In genomic region chr3:48429406-48430033, GRCm38 (mm10) we compare ENCODE assay signal across 32 mouse cellular contexts.
A peak's percentile ranks its signal among the peaks of the same experiment; 100 is the strongest.
DNase-seq lines count a peak whose midpoint lies in the region; ATAC-seq lines count a peak whose summit lies in the region.
"Had no signal": no experiment of that assay in that cellular context is flagged by ENCODE, and none has a peak within 500 bp of the region (broad histone marks: within the 10 kb centered on the region; RNA-seq: fewer than 3 reads in every experiment).

No protein-coding gene starts in this region.

- no peak for DNase-seq in midbrain, embryonic 14.5 days
- peak; percentile 14 for DNase-seq in brain, embryonic 18.5 days (ENCODE audit: low read depth, low spot score)
- DNase-seq in embryo, embryonic 11 days, result no peak
- DNase-seq in frontal cortex, postnatal 36 days (ENCODE audit: low spot score in 2 of 2), result no peak
- no peak for DNase-seq in retina, embryonic 14.5 days (ENCODE audit: low spot score)
- DNase-seq: adrenal gland, adult 2 months; adrenal gland, postnatal 36 days; B cell, adult 2 months; cerebellum, adult 18-20 months; cerebellum, postnatal 14 days; gastrocnemius, adult 2 months; gastrocnemius, postnatal 36 days; heart, adult 2 months; heart, postnatal 4 days; kidney, postnatal 25 days; right cerebral cortex, postnatal 25 days; thymus, postnatal 14 days had no signal

- no peaks in the 10 kb centered on the region for H3K9me3 ChIP-seq in midbrain, embryonic 13.5 days
- H3K9me3 ChIP-seq in midbrain, embryonic 14.5 days (ENCODE audit: control insufficient read depth, low read length), result no peaks in the 10 kb centered on the region
- no peaks in the 10 kb centered on the region for H3K9me3 ChIP-seq in forebrain, embryonic 15.5 days
- H3K9me3 ChIP-seq: embryonic facial prominence, embryonic 10.5 days; embryonic facial prominence, embryonic 15.5 days; heart, embryonic 12.5 days; hindbrain, embryonic 13.5 days; kidney, embryonic 15.5 days; limb, embryonic 13.5 days; lung, embryonic 15.5 days; midbrain, embryonic 15.5 days; neural tube, embryonic 13.5 days; stomach, embryonic 15.5 days had no signal

- H3K9ac ChIP-seq in midbrain, embryonic 13.5 days (replicated peaks), result no peak overlapping the region
- no peak overlapping the region for H3K9ac ChIP-seq in midbrain, embryonic 14.5 days (replicated peaks; ENCODE audit: low read length)
- no peak overlapping the region for H3K9ac ChIP-seq in forebrain, embryonic 15.5 days (replicated peaks)
- H3K9ac ChIP-seq: embryonic facial prominence, embryonic 15.5 days; heart, embryonic 12.5 days; hindbrain, embryonic 13.5 days; kidney, embryonic 15.5 days; limb, embryonic 13.5 days; lung, embryonic 15.5 days; midbrain, embryonic 15.5 days; neural tube, embryonic 13.5 days; stomach, embryonic 15.5 days had no signal

- H3K4me1 ChIP-seq in midbrain, embryonic 13.5 days (replicated peaks), result no peaks in the 10 kb centered on the region
- no peaks in the 10 kb centered on the region for H3K4me1 ChIP-seq in midbrain, embryonic 14.5 days (ENCODE audit: control insufficient read depth, insufficient read depth, low read length)
- peaks cover 8% of the 10 kb centered on the region for H3K4me1 ChIP-seq in forebrain, embryonic 15.5 days
- H3K4me1 ChIP-seq: embryonic facial prominence, embryonic 10.5 days; embryonic facial prominence, embryonic 15.5 days; heart, embryonic 12.5 days; hindbrain, embryonic 13.5 days; kidney, embryonic 15.5 days; limb, embryonic 13.5 days; lung, embryonic 15.5 days; midbrain, embryonic 15.5 days; neural tube, embryonic 13.5 days; stomach, embryonic 15.5 days had no signal

- ATAC-seq in midbrain, embryonic 13.5 days, result peak; percentile 48; the same call in 1 of the 2 replicates
- no peak for ATAC-seq in midbrain, embryonic 14.5 days (ENCODE audit: low FRiP score, low TSS enrichment)
- peak; percentile 90 for ATAC-seq in forebrain, embryonic 15.5 days (replicated peaks)
- ATAC-seq: activated CD4-positive, CD25-positive, alpha-beta regulatory T cell, adult 4 months; intestine, postnatal 0 days; midbrain, embryonic 15.5 days had no signal

- H3K4me3 ChIP-seq in midbrain, embryonic 13.5 days (replicated peaks), result no peak overlapping the region
- no peak overlapping the region for H3K4me3 ChIP-seq in midbrain, embryonic 14.5 days (replicated peaks; ENCODE audit: low read depth, low read length)
- no peak overlapping the region for H3K4me3 ChIP-seq in forebrain, embryonic 15.5 days
- H3K4me3 ChIP-seq: embryonic facial prominence, embryonic 10.5 days; embryonic facial prominence, embryonic 15.5 days; gastrocnemius, adult 2 months; heart, adult 2 months; heart, embryonic 12.5 days; hindbrain, embryonic 13.5 days; kidney, embryonic 15.5 days; limb, embryonic 13.5 days; lung, embryonic 15.5 days; midbrain, embryonic 15.5 days; neural tube, embryonic 13.5 days; stomach, embryonic 15.5 days had no signal

- H3K27ac ChIP-seq in midbrain, embryonic 13.5 days, result no peak overlapping the region
- no peak overlapping the region for H3K27ac ChIP-seq in midbrain, embryonic 14.5 days (replicated peaks; ENCODE audit: low read depth, low read length)
- no peak overlapping the region for H3K27ac ChIP-seq in forebrain, embryonic 15.5 days (replicated peaks)
- H3K27ac ChIP-seq: embryonic facial prominence, embryonic 10.5 days; embryonic facial prominence, embryonic 15.5 days; gastrocnemius, adult 2 months; heart, adult 2 months; hindbrain, embryonic 13.5 days; kidney, embryonic 15.5 days; limb, embryonic 13.5 days; lung, embryonic 15.5 days; midbrain, embryonic 15.5 days; neural tube, embryonic 13.5 days; stomach, embryonic 15.5 days had no signal

- WGBS in midbrain, embryonic 13.5 days, result 52% methylated on average over 2 of the region's 2 CpGs
- 52% methylated on average over 2 of the region's 2 CpGs for WGBS in midbrain, embryonic 14.5 days
- WGBS in forebrain, embryonic 15.5 days, result 19% methylated on average over 2 of the region's 2 CpGs

- no peak overlapping the region for H3K4me2 ChIP-seq in midbrain, embryonic 13.5 days (replicated peaks)
- no peak overlapping the region for H3K4me2 ChIP-seq in midbrain, embryonic 14.5 days (ENCODE audit: low read length)
- no peak overlapping the region for H3K4me2 ChIP-seq in forebrain, embryonic 15.5 days (replicated peaks)
- H3K4me2 ChIP-seq: embryonic facial prominence, embryonic 15.5 days; heart, embryonic 12.5 days; hindbrain, embryonic 13.5 days; kidney, embryonic 15.5 days; limb, embryonic 13.5 days; liver, embryonic 11.5 days; lung, embryonic 15.5 days; midbrain, embryonic 15.5 days; neural tube, embryonic 13.5 days; stomach, embryonic 15.5 days had no signal

- no peaks in the 10 kb centered on the region for H3K36me3 ChIP-seq in midbrain, embryonic 13.5 days
- H3K36me3 ChIP-seq in midbrain, embryonic 14.5 days (ENCODE audit: control insufficient read depth, insufficient read depth, low read length), result no peaks in the 10 kb centered on the region
- no peaks in the 10 kb centered on the region for H3K36me3 ChIP-seq in forebrain, embryonic 15.5 days
- H3K36me3 ChIP-seq: embryonic facial prominence, embryonic 10.5 days; embryonic facial prominence, embryonic 15.5 days; heart, embryonic 12.5 days; hindbrain, embryonic 13.5 days; kidney, embryonic 15.5 days; limb, embryonic 13.5 days; lung, embryonic 15.5 days; midbrain, embryonic 15.5 days; neural tube, embryonic 13.5 days; stomach, embryonic 15.5 days had no signal

- no peaks in the 10 kb centered on the region for H3K27me3 ChIP-seq in midbrain, embryonic 13.5 days
- H3K27me3 ChIP-seq in midbrain, embryonic 14.5 days (ENCODE audit: control insufficient read depth, insufficient read depth, low read length), result no peaks in the 10 kb centered on the region
- H3K27me3 ChIP-seq in forebrain, embryonic 15.5 days, result no peaks in the 10 kb centered on the region
- H3K27me3 ChIP-seq: embryonic facial prominence, embryonic 15.5 days; heart, embryonic 12.5 days; hindbrain, embryonic 13.5 days; kidney, embryonic 15.5 days; limb, embryonic 13.5 days; lung, embryonic 15.5 days; midbrain, embryonic 15.5 days; neural tube, embryonic 13.5 days; stomach, embryonic 15.5 days had no signal
